Mouse (Mus musculus) left cerebral cortex, postnatal 4 days (tissue): ENCODE data around the gene Rabggta. TPM values are rescaled to one million over a fixed set of nuclear protein-coding genes. Genes with fewer than 3 reads are reported as not detected.
A peak's percentile ranks its signal among the peaks of the same experiment; 100 is the strongest.

Source experiments
- DNase-seq: peaks from one replicate; pipeline ENCODE4 v3.0.0-alpha.2; 2022
- intact Hi-C: fragments of 180-260 bp; cut with DNase I; formaldehyde crosslinking; loops from one replicate; pipeline ENCODE4 v1.15.1; 2025
- total RNA-seq, 2 experiments: library from RNA; stranded (reverse); gene quantifications; 2 replicates each; pipeline ENCODE4 v1.2.3; 2021

Rabggta gene
- total RNA-seq, 2 experiments from 2014 or later, result 55.2 to 55.8 TPM

GRCm38 (mm10) chr14:55734869-55735268, 12.8 kb upstream of the Rabggta start:
- intact Hi-C loops, result no loop called here
- DNase-seq, result no peak

- intact Hi-C loops, result no loop called here
- no peak for DNase-seq
Observed at GRCm38 (mm10) chr14:55733889-55734288, 11.8 kb upstream of the Rabggta start.

- peak; percentile 56 for DNase-seq
- intact Hi-C loops, result no loop called here
Observed at GRCm38 (mm10) chr14:55730531-55731032, 8.5 kb upstream of the Rabggta start.

- no peak for DNase-seq
- intact Hi-C loops, result no loop called here
Observed at GRCm38 (mm10) chr14:55730116-55730515, 8.1 kb upstream of the Rabggta start.

- DNase-seq, result no peak
- intact Hi-C loops, result no loop called here
Observed at GRCm38 (mm10) chr14:55727889-55728685, 6.0 kb upstream of the Rabggta start.

- no peak for DNase-seq
- intact Hi-C loops, result no loop called here
Observed at GRCm38 (mm10) chr14:55726261-55726660, 4.2 kb upstream of the Rabggta start.

- DNase-seq, result no peak
- intact Hi-C loops, result no loop called here
Observed at GRCm38 (mm10) chr14:55724411-55724871, 2.4 kb upstream of the Rabggta start.

- no peak for DNase-seq
- intact Hi-C loops, result no loop called here
Observed at GRCm38 (mm10) chr14:55723433-55723832, 1.4 kb upstream of the Rabggta start.

- intact Hi-C loops, result no loop called here
- no peak for DNase-seq
Observed at GRCm38 (mm10) chr14:55722438-55722945, 429 bp upstream of the Rabggta start.

- DNase-seq, result no peak
- intact Hi-C loops, result no loop called here
Observed at GRCm38 (mm10) chr14:55721076-55721475, 987 bp downstream of the Rabggta start.

GRCm38 (mm10) chr14:55720666-55721065, 1.4 kb downstream of the Rabggta start:
- intact Hi-C loops, result no loop called here
- DNase-seq, result no peak

- no peak for DNase-seq
- intact Hi-C loops, result no loop called here
Observed at GRCm38 (mm10) chr14:55719737-55720136, 2.3 kb downstream of the Rabggta start.

GRCm38 (mm10) chr14:55716884-55717283, 5.2 kb downstream of the Rabggta start:
- no peak for DNase-seq
- intact Hi-C loops, result no loop called here

GRCm38 (mm10) chr14:55716271-55716670, 5.8 kb downstream of the Rabggta start:
- DNase-seq, result no peak
- intact Hi-C loops, result no loop called here

- no peak for DNase-seq
- intact Hi-C loops, result no loop called here
Observed at GRCm38 (mm10) chr14:55714893-55715292, 7.2 kb downstream of the Rabggta start.

- intact Hi-C loops, result no loop called here
Observed at GRCm38 (mm10) chr14:55713729-55714122, 8.3 kb downstream of the Rabggta start, which contains the start of gene Tgm1. Tgm1 (minus strand) TSS chr14:55713926.

GRCm38 (mm10) chr14:55713007-55713728, 8.9 kb downstream of the Rabggta start:
- intact Hi-C loops, result no loop called here

More at GRCm38 (mm10) chr14:55713729-55714122, 8.3 kb downstream of the Rabggta start, which contains the start of gene Tgm1:
- DNase-seq, result no peak

GRCm38 (mm10) chr14:55711786-55712185, 10.3 kb downstream of the Rabggta start:
- intact Hi-C loops, result no loop called here

More at GRCm38 (mm10) chr14:55713007-55713728, 8.9 kb downstream of the Rabggta start:
- DNase-seq, result no peak

GRCm38 (mm10) chr14:55709509-55709908, 12.6 kb downstream of the Rabggta start:
- DNase-seq, result no peak
- intact Hi-C loops, result no loop called here

More at GRCm38 (mm10) chr14:55711786-55712185, 10.3 kb downstream of the Rabggta start:
- no peak for DNase-seq

GRCm38 (mm10) chr14:55707397-55707796, 14.7 kb downstream of the Rabggta start:
- intact Hi-C loops, result no loop called here
- DNase-seq, result no peak

- intact Hi-C loops, result no loop called here
- DNase-seq, result no peak
Observed at GRCm38 (mm10) chr14:55706051-55706600, 15.9 kb downstream of the Rabggta start.
